Mouse (Mus musculus) retina, postnatal 7 days (tissue): Measurements from ENCODE around the gene Kirrel3.

Source experiments
- DNase-seq: peaks from one replicate; pipeline ENCODE4 v3.0.0-alpha.2; 2012; ENCODE audit warnings: low read depth, low spot score

Gene Kirrel3

GRCm38 (mm10) chr9:34884325-34884724 is 398.6 kb downstream of the Kirrel3 start:
- no peak for DNase-seq

GRCm38 (mm10) chr9:34884942-34885341 is 399.2 kb downstream of the Kirrel3 start:
- no peak for DNase-seq

- no peak for DNase-seq
Measured at GRCm38 (mm10) chr9:34886746-34887145, 401.1 kb downstream of the Kirrel3 start.

- DNase-seq: no peak
Measured at GRCm38 (mm10) chr9:34887196-34887595, 401.5 kb downstream of the Kirrel3 start.

GRCm38 (mm10) chr9:34888298-34888697 is 402.6 kb downstream of the Kirrel3 start:
- DNase-seq: no peak

GRCm38 (mm10) chr9:34901216-34901615 is 415.5 kb downstream of the Kirrel3 start:
- DNase-seq: no peak

- DNase-seq: no peak
Measured at GRCm38 (mm10) chr9:34901888-34902287, 416.2 kb downstream of the Kirrel3 start.

- no peak for DNase-seq
Measured at GRCm38 (mm10) chr9:34905164-34905563, 419.5 kb downstream of the Kirrel3 start.

- DNase-seq: no peak
Measured at GRCm38 (mm10) chr9:34908040-34908439, 422.3 kb downstream of the Kirrel3 start.

- DNase-seq: no peak
Measured at GRCm38 (mm10) chr9:34911838-34912237, 426.1 kb downstream of the Kirrel3 start.

GRCm38 (mm10) chr9:34912273-34912972 is 426.7 kb downstream of the Kirrel3 start:
- DNase-seq: no peak

GRCm38 (mm10) chr9:34912996-34913395 is 427.3 kb downstream of the Kirrel3 start:
- no peak for DNase-seq

GRCm38 (mm10) chr9:34918976-34919375 is 433.3 kb downstream of the Kirrel3 start:
- DNase-seq: no peak

GRCm38 (mm10) chr9:34920116-34920515 is 434.4 kb downstream of the Kirrel3 start:
- no peak for DNase-seq

- no peak for DNase-seq
Measured at GRCm38 (mm10) chr9:34921941-34922340, 436.2 kb downstream of the Kirrel3 start.

GRCm38 (mm10) chr9:34922716-34923115 is 437.0 kb downstream of the Kirrel3 start:
- no peak for DNase-seq

- no peak for DNase-seq
Measured at GRCm38 (mm10) chr9:34923134-34923931, 437.6 kb downstream of the Kirrel3 start.

- DNase-seq: no peak
Measured at GRCm38 (mm10) chr9:34925616-34926015, 439.9 kb downstream of the Kirrel3 start.

- DNase-seq: no peak
Measured at GRCm38 (mm10) chr9:34930371-34930770, 444.7 kb downstream of the Kirrel3 start.

- DNase-seq: no peak
Measured at GRCm38 (mm10) chr9:34938140-34938539, 452.4 kb downstream of the Kirrel3 start.

- no peak for DNase-seq
Measured at GRCm38 (mm10) chr9:34939621-34940020, 453.9 kb downstream of the Kirrel3 start.

- no peak for DNase-seq
Measured at GRCm38 (mm10) chr9:34942122-34942831, 456.6 kb downstream of the Kirrel3 start.
